Mouse (Mus musculus) urinary bladder, adult 2 months (tissue): ENCODE data around the gene Rps18. TPM values are rescaled to one million over a fixed set of nuclear protein-coding genes. Genes with fewer than 3 reads are reported as not detected.

Experiments
- DNase-seq: peaks from one replicate; pipeline ENCODE4 v3.0.0; 2022; ENCODE audit warnings: low spot score
- polyA plus RNA-seq: library from polyadenylated mRNA; depleted of rRNA; stranded (reverse); fragments of >200 nt; gene quantifications from 2 replicates; pipeline ENCODE4 v1.2.3, GENCODE M21; 2012

The Rps18 gene
- polyA plus RNA-seq, 1 experiment = 1,060 TPM

DNA sequence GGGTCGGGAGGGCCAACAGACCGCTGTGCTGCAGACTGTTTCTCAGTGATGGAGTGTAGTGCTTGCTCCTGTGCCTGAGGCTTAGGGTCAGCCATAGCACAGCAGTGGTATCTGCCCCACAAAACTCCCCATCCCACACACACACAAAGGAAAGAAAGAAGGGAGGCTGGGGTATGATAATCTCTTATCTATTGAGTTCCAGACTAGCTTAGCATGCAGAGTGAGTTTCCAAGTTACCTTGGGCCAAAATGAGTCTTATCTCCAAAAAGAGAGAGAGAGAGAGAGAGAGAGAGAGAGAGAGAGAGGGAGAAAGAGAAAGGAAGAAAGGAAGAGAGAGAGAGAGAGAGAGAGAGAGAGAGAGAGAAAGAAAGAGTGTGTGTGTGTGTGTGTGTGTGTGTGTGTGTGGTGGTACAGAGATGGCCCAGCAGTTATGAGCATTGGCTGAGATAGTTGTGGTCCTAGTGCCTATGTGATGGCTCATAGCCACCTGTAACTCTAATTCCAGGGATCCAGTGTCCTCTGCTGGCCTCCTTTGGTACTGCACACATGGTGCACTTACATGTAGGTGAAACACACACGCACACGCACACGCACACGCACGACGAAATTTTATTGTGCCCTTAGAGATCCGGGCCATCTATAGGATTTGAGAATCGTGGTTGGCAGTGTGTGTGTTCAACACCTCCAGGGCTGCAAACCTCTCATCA is 31.1 kb downstream of the Rps18 start:
- DNase-seq = no peak

DNA sequence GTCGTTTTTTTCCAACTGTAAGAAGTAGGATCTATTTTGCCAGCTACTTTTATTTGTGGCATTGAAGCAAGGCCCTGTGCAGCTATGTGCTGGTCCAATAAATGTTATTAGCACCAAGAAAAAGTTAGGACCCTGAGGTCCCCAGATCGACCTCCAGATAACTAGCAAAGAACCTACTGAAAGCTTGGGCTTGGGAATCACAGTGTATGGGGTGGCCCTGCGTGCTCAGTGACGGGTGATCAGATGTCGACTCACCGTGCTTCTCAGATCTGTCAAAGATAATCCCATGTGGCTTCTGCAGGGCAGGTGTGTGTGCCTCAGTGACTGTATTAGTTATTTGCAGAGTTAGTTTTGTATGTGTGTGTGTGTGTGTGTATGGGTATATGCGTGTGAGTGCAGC is 34.4 kb downstream of the Rps18 start:
- DNase-seq = no peak

DNA sequence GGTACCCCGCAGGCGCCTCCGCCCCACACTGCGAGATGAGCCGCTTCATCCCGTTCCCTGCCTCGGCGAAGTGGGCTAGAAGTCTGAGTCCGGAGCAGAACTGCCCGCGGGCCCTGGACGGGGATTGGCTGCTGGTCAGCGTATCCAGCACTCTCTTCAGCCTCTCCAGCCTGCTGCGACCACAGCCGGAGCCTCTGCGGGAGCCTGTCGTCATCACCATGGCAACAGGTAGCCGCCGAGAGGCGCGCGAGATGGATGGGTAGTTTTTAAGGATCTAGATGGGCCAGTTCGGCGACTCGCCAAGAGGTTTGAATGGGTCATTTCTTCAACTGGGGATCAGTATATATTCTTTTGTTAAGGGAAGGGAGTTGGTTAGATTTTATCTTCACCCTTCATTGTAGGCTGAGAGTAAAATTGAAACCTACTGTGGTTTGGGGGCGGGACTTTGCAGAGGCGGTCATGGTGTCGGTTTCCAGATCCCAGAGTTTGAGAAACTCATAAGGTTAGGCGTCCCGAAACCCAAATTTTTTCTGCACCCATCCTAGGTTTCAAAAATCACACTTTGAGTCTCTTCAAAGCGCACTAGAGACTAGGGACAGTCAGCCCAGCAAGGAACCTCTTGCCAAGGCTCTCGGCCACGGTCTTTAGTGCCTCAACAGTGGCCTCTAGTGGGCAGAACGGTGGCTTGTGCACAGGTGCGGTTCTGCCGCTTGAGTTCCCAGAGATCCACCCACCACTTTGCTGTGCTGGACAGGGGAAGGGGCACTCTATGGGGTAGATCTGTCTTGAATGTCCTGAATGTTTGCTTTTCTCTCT is 35.3 kb downstream of the Rps18 start:
- DNase-seq = peak; percentile 58

DNA sequence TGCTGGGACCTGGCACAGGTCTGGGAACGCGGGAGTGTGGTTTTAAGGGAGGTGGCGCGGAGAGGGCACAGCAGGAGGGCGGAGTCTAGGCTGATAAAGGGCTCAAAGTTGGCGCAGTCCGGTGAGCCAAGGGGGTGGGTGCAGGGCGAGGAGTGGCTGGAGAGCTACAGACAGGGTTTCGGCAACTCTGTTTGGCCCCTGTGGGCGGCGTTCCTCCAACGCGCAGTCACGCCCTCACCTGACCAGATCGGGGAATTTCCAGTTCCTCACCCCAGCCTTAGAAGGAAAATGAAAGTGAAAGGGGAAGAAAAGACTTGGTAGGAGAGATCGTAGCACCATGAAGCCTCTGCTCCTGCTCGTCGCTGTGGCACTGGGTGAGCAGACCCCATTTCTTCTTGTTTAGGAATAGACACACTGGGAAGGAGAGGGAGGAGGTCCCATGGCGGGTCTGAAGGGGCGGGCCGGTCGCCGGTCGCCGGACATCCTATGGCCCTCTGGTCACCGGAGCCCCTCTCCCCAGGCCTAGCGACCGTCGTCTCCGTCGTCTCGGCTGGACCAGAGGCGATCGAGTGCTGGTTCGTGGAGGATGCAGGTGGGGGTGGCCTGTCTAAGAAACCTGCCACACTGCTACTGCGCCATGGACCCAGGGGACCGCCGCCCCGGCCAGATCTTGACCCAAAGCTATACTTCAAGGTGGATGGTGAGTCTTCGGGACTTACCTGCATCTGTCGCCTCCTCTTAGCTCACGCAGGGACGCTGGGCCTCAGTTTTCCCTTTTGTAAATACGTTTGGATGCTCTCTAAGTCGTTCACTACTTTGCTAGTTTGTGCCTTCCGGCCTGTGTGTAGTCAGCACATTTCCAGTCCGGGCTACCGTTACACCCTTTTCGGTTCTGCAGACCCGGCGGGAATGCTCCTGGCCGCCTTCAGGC is 36.2 kb downstream of the Rps18 start:
- peak; percentile 67 for DNase-seq

DNA sequence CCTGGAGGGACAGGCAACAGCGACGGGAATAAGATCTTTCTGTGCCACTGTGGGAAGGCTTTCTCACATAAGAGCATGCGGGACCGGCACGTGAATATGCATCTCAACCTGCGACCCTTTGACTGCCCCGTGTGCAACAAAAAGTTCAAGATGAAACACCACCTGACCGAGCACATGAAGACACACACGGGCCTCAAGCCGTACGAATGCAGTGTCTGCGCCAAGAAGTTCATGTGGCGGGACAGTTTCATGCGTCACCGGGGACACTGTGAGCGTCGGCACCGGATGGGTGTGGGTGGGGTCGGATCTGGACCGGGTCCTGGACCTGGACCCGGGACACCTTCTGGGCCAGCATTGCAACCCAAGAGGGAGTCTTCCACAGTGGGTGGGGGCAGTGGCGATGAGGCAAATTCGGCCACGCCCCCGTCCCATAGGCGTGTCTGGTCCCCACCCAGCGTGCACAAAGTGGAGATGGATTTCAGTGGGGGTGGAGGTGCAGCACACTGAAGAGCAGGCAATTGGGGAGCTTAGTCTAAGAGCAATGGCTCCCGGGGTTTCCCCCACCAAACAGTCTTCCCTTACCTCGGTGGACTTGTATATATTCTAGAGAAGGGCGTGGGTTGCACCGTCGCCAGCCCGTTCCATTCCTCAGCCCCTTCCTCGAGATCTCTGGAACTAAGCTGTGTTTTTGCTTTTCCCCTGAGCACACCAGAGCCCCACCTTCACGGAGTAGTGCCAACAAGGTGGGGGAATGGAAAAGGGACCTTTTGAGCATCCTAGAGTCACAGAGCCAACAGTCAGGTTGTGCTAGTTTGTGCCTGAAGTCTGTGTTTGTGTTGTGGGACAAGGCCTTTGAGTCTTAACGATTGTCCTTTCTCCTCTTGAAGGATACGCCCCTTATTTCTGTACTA is 37.3 kb downstream of the Rps18 start:
- peak; percentile 25 for DNase-seq

DNA sequence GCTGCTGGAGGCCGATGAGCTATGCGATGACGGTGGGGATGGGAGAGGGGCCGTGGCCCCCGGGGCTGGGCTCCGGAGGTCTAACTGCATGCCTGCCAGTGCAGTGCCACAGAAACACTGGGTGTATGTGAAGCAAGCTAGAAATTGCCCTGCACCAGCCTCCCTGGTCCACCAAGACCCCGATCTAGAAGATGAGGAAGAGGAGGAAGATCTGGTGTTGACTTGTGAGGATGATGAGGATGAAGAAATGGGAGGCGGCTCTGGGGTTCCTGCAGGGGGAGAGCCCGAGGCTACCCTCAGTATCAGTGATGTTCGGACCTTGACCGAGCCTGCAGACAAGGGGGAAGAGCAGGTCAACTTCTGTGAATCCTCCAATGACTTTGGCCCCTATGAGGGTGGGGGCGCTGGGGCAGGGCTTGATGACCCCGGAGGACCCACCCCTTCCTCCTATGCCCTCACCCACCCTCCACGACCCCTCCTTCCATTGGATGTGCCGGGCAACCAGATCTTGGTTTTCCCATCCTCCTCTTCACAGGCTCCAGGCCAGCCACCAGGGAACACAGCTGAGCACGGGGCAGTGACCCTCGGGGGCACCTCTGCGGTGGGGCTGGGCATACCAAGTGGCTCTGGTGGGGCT is 38.0 kb downstream of the Rps18 start:
- DNase-seq = peak; percentile 24

DNA sequence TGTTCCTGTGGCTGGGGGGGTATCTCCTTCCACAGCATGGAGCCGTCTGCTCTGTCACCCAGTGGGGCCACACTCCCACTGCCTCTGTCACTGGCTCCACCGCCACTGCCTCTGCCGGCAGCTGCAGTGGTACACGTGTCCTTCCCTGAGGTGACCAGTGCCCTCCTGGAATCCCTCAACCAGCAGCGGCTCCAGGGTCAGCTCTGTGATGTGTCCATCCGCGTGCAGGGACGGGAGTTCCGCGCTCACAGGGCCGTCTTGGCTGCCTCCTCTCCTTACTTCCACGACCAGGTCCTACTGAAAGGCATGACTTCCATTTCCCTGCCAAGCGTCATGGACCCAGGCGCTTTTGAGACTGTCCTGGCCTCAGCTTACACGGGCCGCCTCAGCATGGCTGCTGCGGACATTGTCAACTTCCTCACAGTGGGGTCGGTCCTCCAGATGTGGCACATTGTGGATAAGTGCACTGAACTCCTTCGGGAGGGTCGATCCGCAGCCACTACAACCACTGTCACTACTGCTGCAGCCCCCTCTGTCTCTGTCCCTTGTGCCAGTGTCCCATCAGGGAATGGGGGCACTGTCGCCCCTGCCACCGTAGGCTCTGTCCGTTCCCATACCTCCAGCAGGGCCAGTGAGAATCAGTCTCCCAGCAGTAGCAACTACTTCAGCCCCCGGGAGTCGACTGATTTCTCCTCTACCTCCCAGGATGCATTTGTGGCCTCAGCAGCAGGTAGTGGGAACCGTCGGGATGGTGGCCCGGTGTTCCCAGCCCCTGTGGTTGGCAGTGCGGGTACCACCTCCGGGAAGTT is 38.8 kb downstream of the Rps18 start:
- peak; percentile 27 for DNase-seq

DNA sequence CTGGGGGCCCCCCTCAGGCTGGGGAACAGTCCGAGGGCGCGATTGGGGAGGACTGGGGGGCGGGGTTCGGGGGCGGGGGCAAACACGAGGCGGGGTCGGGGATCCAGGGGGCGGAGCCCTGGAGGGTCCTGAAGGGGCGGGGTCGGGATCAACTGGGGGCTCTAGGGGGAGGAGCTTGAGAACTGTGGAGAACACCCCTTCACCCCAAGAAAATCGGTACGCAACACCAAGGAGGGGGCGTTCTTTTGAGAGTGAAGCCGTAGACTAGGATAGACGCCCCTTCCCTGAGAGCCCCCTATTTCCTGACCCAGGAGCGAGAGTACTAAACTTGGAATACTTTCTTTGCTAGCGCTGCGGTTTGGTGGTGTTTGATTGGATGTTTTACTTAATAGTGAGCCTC is 39.5 kb downstream of the Rps18 start:
- no peak for DNase-seq

DNA sequence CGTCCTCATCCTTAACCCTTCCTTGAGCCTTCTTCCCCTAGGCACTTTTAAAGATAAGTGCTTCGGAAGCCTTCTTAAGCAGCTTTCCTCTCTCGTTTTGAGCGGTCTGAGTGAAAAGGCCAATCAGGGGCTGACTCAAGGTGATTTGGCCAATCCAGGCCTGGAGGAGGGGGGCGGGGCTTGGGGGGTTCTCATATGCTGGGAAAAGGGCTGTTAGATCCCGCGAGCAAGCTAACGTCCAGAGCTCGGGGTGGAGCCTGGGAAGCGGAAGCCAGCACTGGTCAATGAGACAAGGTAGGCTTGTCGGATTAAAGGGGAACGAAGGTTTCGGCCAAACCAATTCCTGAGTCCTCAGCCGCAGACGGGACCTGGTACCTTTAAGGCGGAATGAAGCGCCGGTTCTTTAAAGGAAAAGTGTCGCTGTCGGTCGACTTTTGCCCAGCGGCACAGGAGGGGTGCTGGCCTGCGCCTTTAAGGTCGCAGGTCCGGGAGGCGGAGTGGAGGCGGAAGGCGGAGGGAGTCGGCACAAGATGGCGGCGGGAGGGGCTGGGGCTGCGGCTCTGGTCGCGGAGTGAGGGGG is 40.0 kb downstream of the Rps18 start, which contains the start of the genes Tapbp and Zbtb22:
TSS of gene Tapbp (plus strand) at position 229 of the 580 bp plus-strand sequence.
TSS of gene Zbtb22 (plus strand) at position 234 of the 580 bp plus-strand sequence.
- DNase-seq = peak; percentile 82

DNA sequence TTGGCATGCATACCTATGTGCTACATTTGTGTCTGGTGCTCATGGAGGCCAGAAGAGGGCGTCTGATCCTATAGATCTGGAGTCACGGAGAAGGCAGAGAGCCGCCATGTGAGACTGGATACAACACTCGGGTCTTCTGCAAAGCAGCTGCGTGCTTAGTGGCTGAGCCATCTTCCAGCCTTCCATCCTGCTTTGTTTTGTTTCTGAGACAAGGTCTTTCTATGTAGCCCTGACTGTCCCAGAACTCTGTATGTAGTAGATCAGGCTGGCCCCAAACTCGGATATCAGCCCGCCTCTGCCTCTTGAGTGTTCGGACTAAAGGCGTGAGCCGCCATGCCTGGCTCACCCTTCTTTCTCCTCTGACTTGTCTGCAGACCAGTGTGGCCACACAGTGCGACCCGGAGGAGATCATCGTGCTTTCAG is 40.8 kb downstream of the Rps18 start:
- DNase-seq = no peak

DNA sequence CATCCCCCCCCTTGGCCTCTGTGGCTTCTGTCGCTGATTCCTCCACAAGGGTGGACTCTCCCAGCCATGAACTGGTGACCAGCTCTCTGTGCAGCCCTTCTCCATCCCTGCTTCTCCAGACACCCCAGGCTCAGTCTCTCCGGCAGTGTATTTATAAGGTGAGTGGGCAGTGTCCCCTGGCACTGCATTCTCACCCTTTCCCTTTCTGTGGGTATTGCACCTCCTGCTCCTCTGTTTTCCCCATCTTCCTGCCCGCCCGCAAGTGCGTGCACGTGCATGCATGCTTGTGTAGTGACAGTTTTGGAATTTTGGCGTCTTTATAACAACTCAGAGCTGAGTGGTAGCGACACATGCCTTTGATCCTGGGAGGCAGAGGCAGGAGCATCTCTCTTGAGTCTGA is 41.9 kb downstream of the Rps18 start:
- DNase-seq = no peak

DNA sequence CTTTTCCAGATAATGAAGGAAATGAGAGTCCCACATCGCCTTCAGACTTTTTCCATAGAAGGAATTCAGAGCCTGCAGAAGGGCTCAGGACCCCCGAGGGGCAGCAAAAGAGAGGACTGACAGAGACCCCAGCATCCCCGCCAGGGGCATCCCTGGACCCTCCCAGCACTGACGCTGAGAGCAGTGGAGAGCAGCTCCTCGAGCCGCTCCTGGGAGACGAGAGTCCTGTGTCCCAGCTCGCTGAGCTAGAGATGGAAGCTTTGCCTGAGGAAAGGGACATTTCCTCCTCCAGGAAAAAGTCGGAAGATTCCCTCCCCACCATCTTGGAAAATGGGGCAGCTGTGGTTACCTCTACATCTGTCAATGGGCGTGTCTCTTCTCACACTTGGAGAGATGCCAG is 42.5 kb downstream of the Rps18 start:
- DNase-seq = no peak

DNA sequence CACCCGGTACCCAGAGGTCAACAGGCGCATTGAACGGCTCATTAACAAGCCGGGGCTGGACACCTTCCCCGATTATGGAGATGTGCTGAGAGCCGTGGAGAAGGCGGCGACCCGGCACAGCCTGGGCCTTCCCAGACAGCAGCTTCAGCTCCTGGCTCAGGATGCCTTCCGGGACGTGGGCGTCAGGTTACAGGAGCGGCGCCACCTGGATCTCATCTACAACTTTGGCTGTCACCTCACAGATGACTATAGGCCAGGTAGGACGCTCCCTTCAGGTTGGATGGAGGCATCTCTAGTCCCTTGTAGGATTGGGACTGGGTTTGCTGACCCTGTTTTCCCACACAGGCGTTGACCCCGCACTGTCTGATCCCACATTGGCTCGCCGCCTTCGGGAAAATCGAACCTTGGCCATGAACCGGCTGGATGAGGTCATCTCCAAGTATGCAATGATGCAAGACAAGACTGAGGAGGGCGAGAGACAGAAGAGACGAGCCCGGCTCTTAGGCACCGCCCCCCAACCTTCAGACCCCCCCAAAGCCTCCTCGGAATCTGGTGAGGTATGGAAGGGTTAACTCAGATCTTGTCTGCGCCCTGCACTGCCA is 43.9 kb downstream of the Rps18 start:
- no peak for DNase-seq

DNA sequence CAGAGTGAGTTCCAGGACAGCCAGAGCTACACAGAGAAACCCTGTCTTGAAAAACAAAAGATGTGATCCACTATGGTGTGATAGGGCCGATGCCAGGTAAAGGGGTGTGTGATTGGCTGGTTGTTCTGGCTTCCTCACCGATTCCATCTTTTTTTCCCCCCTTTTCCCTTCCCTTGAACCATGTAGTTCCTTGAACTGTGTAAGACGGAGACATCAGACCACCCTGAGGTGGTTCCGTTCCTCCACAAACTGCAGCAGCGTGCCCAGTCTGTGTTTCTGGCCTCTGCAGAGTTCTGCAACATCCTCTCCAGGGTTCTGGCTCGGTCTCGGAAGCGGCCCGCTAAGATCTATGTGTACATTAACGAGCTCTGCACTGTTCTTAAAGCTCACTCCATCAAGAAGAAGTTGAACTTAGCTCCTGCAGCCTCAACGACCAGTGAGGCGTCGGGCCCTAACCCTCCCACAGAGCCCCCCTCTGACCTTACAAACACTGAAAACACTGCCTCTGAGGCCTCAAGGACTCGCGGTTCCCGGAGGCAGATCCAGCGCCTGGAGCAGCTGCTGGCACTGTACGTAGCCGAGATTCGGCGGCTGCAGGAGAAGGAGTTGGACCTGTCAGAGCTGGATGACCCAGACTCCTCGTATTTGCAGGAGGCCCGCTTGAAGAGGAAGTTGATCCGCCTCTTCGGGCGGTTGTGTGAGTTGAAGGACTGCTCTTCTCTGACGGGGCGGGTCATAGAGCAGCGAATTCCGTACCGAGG is 44.6 kb downstream of the Rps18 start:
- no peak for DNase-seq

DNA sequence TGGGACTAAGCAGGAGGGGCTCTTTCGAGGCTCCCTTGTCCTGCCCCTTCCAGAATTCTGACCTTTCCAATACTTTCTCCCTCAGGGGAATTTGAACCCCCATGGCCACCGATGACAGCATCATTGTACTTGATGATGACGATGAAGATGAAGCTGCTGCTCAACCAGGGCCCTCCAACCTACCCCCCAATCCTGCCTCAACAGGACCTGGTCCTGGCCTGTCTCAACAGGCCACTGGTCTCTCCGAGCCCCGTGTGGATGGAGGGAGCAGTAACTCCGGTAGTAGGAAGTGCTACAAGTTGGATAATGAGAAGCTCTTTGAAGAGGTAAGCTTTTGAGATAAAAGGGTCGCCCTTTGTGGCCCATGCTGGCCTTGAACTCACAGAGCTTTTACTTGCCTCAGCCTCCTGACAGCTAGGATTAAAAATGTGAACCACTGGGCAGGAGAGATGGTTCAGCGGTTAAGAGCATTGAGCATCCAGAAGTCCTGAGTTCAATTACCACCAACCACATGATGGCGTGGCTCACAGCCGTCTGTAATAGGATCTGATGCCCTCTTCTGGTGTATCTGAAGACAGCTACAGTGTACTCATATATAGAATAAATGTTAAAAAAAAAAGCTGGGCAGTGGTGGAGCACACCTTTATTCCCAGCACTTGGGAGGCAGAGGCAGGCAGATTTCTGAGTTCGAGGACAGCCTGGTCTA is 45.3 kb downstream of the Rps18 start:
- no peak for DNase-seq

DNA sequence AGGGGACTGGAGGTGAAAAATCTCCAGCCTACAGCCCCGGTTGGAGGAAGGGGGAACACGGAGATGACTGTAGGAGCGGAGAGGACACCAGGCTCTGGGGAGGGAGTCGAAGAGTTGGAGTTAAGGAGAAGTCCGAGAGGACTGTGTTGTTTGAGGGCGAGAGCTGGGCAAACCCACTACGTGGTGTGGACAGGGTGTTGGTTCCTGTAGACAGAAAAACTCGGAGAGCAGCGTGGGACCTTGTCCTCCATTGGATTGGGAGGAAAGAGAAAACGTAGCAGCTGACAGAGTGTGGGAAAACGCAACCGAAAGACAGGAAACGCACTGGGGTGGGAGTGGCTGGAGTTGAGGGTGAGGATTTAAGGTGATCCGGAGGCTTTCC is 45.9 kb downstream of the Rps18 start:
- no peak for DNase-seq
